Mouse (Mus musculus): ENCODE measurements around the gene Erich3. TPM values are rescaled to one million over a fixed set of nuclear protein-coding genes. Genes with fewer than 3 reads are reported as not detected.

Gene Erich3
- polyA plus RNA-seq, 1 experiment from 2014 or later, result 0.29 TPM

GRCm38 (mm10) chr3:154800888-154801429, 137.3 kb downstream of the Erich3 start:
- Histone ChIP-seq H3K4me2 (replicated peaks; ENCODE audit: low read depth, low read length) (no peak overlapping the region), H3K4me1 (replicated peaks; ENCODE audit: control insufficient read depth, insufficient read depth, low read length) (no peaks in the 10 kb centered on the region), H3K27ac (ENCODE audit: low read depth, low read length) (no peak overlapping the region), H3K4me3 (ENCODE audit: low read depth, low read length) (no peak overlapping the region), H3K9me3 (ENCODE audit: control insufficient read depth, low read length) (no peaks in the 10 kb centered on the region), H3K36me3 (ENCODE audit: control insufficient read depth, insufficient read depth, low read length) (no peaks in the 10 kb centered on the region), H3K9ac (ENCODE audit: low read depth, low read length) (no peak overlapping the region), H3K27me3 (ENCODE audit: control insufficient read depth, insufficient read depth, low read length) (no peaks in the 10 kb centered on the region)
- no peak for ATAC-seq (ENCODE audit: low FRiP score)
- DNase-seq (ENCODE audit: low spot score), result no peak
- WGBS, result 84% methylated on average over 8 of the region's 8 CpGs

GRCm38 (mm10) chr3:154806626-154807025, 143.0 kb downstream of the Erich3 start:
- DNase-seq (ENCODE audit: low spot score) (peak; percentile 55), ATAC-seq (ENCODE audit: low FRiP score) (peak; percentile 62)

GRCm38 (mm10) chr3:154810273-154810870, 146.7 kb downstream of the Erich3 start:
- 68% methylated on average over 7 of the region's 7 CpGs for whole genome bisulfite sequencing
- no peak overlapping the region for H3K9ac ChIP-seq (ENCODE audit: low read depth, low read length)
- no peaks in the 10 kb centered on the region for H3K9me3 ChIP-seq (ENCODE audit: control insufficient read depth, low read length)
- no peak overlapping the region for H3K4me2 ChIP-seq (replicated peaks; ENCODE audit: low read depth, low read length)
- DNase-seq (ENCODE audit: low spot score), result no peak
- no peak overlapping the region for H3K4me3 ChIP-seq (ENCODE audit: low read depth, low read length)
- no peak for ATAC-seq (ENCODE audit: low FRiP score)
- no peaks in the 10 kb centered on the region for H3K36me3 ChIP-seq (ENCODE audit: control insufficient read depth, insufficient read depth, low read length)
- no peaks in the 10 kb centered on the region for H3K27me3 ChIP-seq (ENCODE audit: control insufficient read depth, insufficient read depth, low read length)
- no peak overlapping the region for H3K27ac ChIP-seq (ENCODE audit: low read depth, low read length)
- no peaks in the 10 kb centered on the region for H3K4me1 ChIP-seq (replicated peaks; ENCODE audit: control insufficient read depth, insufficient read depth, low read length)

More at GRCm38 (mm10) chr3:154806626-154807025, 143.0 kb downstream of the Erich3 start:
- Histone ChIP-seq H3K27ac (ENCODE audit: low read depth, low read length) (no peak overlapping the region; the same call in 1 of the 2 replicates), H3K9me3 (ENCODE audit: control insufficient read depth, low read length) (no peaks in the 10 kb centered on the region), H3K36me3 (ENCODE audit: control insufficient read depth, insufficient read depth, low read length) (no peaks in the 10 kb centered on the region), H3K9ac (ENCODE audit: low read depth, low read length) (no peak overlapping the region), H3K27me3 (ENCODE audit: control insufficient read depth, insufficient read depth, low read length) (no peaks in the 10 kb centered on the region), H3K4me1 (replicated peaks; ENCODE audit: control insufficient read depth, insufficient read depth, low read length) (no peaks in the 10 kb centered on the region), H3K4me2 (replicated peaks; ENCODE audit: low read depth, low read length) (no peak overlapping the region), H3K4me3 (ENCODE audit: low read depth, low read length) (no peak overlapping the region)
- 33% methylated on average over 7 of the region's 7 CpGs for WGBS

- WGBS, result 23% methylated on average over 9 of the region's 9 CpGs
- H3K4me2 ChIP-seq (replicated peaks; ENCODE audit: low read depth, low read length), result no peak overlapping the region
- no peak overlapping the region for H3K9ac ChIP-seq (ENCODE audit: low read depth, low read length)
- H3K4me1 ChIP-seq (replicated peaks; ENCODE audit: control insufficient read depth, insufficient read depth, low read length), result no peaks in the 10 kb centered on the region
- H3K9me3 ChIP-seq (ENCODE audit: control insufficient read depth, low read length), result no peaks in the 10 kb centered on the region
- no peak for DNase-seq (ENCODE audit: low spot score)
- H3K27me3 ChIP-seq (ENCODE audit: control insufficient read depth, insufficient read depth, low read length), result no peaks in the 10 kb centered on the region
- no peaks in the 10 kb centered on the region for H3K36me3 ChIP-seq (ENCODE audit: control insufficient read depth, insufficient read depth, low read length)
- no peak overlapping the region for H3K4me3 ChIP-seq (ENCODE audit: low read depth, low read length)
- ATAC-seq (ENCODE audit: low FRiP score), result no peak
- H3K27ac ChIP-seq (ENCODE audit: low read depth, low read length), result no peak overlapping the region
These were observed 147.6 kb downstream of the Erich3 start for GRCm38 (mm10) chr3:154811281-154811680.

- 69% methylated on average over 9 of the region's 9 CpGs for WGBS
- Histone ChIP-seq H3K9me3 (ENCODE audit: control insufficient read depth, low read length) (no peaks in the 10 kb centered on the region), H3K4me1 (replicated peaks; ENCODE audit: control insufficient read depth, insufficient read depth, low read length) (no peaks in the 10 kb centered on the region)
These were observed 148.2 kb downstream of the Erich3 start for GRCm38 (mm10) chr3:154811833-154812232.

GRCm38 (mm10) chr3:154812893-154813292, 149.2 kb downstream of the Erich3 start:
- Histone ChIP-seq H3K27me3 (ENCODE audit: control insufficient read depth, insufficient read depth, low read length) (no peaks in the 10 kb centered on the region), H3K4me2 (replicated peaks; ENCODE audit: low read depth, low read length) (no peak overlapping the region), H3K4me1 (replicated peaks; ENCODE audit: control insufficient read depth, insufficient read depth, low read length) (no peaks in the 10 kb centered on the region), H3K9me3 (ENCODE audit: control insufficient read depth, low read length) (no peaks in the 10 kb centered on the region), H3K4me3 (ENCODE audit: low read depth, low read length) (no peak overlapping the region), H3K9ac (ENCODE audit: low read depth, low read length) (no peak overlapping the region), H3K27ac (ENCODE audit: low read depth, low read length) (no peak overlapping the region), H3K36me3 (ENCODE audit: control insufficient read depth, insufficient read depth, low read length) (no peaks in the 10 kb centered on the region)
- ATAC-seq (ENCODE audit: low FRiP score) (no peak), DNase-seq (ENCODE audit: low spot score) (no peak)
- WGBS, result 67% methylated on average over 1 of the region's 1 CpGs

More at GRCm38 (mm10) chr3:154811833-154812232, 148.2 kb downstream of the Erich3 start:
- Histone ChIP-seq H3K4me3 (ENCODE audit: low read depth, low read length) (no peak overlapping the region), H3K36me3 (ENCODE audit: control insufficient read depth, insufficient read depth, low read length) (no peaks in the 10 kb centered on the region), H3K9ac (ENCODE audit: low read depth, low read length) (no peak overlapping the region), H3K27ac (ENCODE audit: low read depth, low read length) (no peak overlapping the region), H3K27me3 (ENCODE audit: control insufficient read depth, insufficient read depth, low read length) (no peaks in the 10 kb centered on the region), H3K4me2 (replicated peaks; ENCODE audit: low read depth, low read length) (no peak overlapping the region)
- ATAC-seq (ENCODE audit: low FRiP score) (no peak), DNase-seq (ENCODE audit: low spot score) (no peak)

GRCm38 (mm10) chr3:154815606-154816005, 151.9 kb downstream of the Erich3 start:
- no peaks in the 10 kb centered on the region for H3K4me1 ChIP-seq (replicated peaks; ENCODE audit: control insufficient read depth, insufficient read depth, low read length)
- no peak for ATAC-seq (ENCODE audit: low FRiP score)
- no peaks in the 10 kb centered on the region for H3K27me3 ChIP-seq (ENCODE audit: control insufficient read depth, insufficient read depth, low read length)
- no peaks in the 10 kb centered on the region for H3K9me3 ChIP-seq (ENCODE audit: control insufficient read depth, low read length)
- no peak overlapping the region for H3K27ac ChIP-seq (ENCODE audit: low read depth, low read length)
- H3K4me3 ChIP-seq (ENCODE audit: low read depth, low read length), result no peak overlapping the region
- DNase-seq (ENCODE audit: low spot score), result no peak
- WGBS, result 61% methylated on average over 2 of the region's 2 CpGs
- no peak overlapping the region for H3K9ac ChIP-seq (ENCODE audit: low read depth, low read length)
- no peaks in the 10 kb centered on the region for H3K36me3 ChIP-seq (ENCODE audit: control insufficient read depth, insufficient read depth, low read length)
- H3K4me2 ChIP-seq (replicated peaks; ENCODE audit: low read depth, low read length), result no peak overlapping the region

GRCm38 (mm10) chr3:154816231-154816630, 152.6 kb downstream of the Erich3 start:
- no peak for ATAC-seq (ENCODE audit: low FRiP score)
- Histone ChIP-seq H3K4me1 (replicated peaks; ENCODE audit: control insufficient read depth, insufficient read depth, low read length) (no peaks in the 10 kb centered on the region), H3K27me3 (ENCODE audit: control insufficient read depth, insufficient read depth, low read length) (no peaks in the 10 kb centered on the region), H3K9ac (ENCODE audit: low read depth, low read length) (no peak overlapping the region), H3K4me2 (replicated peaks; ENCODE audit: low read depth, low read length) (no peak overlapping the region), H3K4me3 (ENCODE audit: low read depth, low read length) (no peak overlapping the region), H3K9me3 (ENCODE audit: control insufficient read depth, low read length) (no peaks in the 10 kb centered on the region), H3K36me3 (ENCODE audit: control insufficient read depth, insufficient read depth, low read length) (no peaks in the 10 kb centered on the region), H3K27ac (ENCODE audit: low read depth, low read length) (no peak overlapping the region)
- 80% methylated on average over 3 of the region's 3 CpGs for WGBS
- no peak for DNase-seq (ENCODE audit: low spot score)

Data from hindbrain, embryonic 11.5 days (tissue).